Mouse (Mus musculus): Measurements from ENCODE around the gene Cmtm1. TPM values are rescaled to one million over a fixed set of nuclear protein-coding genes. Genes with fewer than 3 reads are reported as not detected.
"Not testable (repeated sequence)": the region's sequence is repeated elsewhere in the genome, so short reads cannot be mapped to it uniquely, and the experiment has no call there.

Gene Cmtm1
- polyA plus RNA-seq, 1 experiment: not detected

GRCm38 (mm10) chr8:104268937-104269440 lies 41.0 kb downstream of the Cmtm1 start:
- TF ChIP-seq GATA1 (IDR thresholded peaks at IDR 0.05; ENCODE audit: borderline replicate concordance, low read length) (no peak), FLI1 (IDR thresholded peaks at IDR 0.05; ENCODE audit: low read length) (no peak)
- Histone ChIP-seq H3K9me3 (peaks cover 12% of the 10 kb centered on the region), H3K4me3 (replicated peaks) (no peak overlapping the region), H3K27me3 (replicated peaks) (peaks cover 4% of the 10 kb centered on the region), H3K36me3 (replicated peaks; ENCODE audit: low read length) (peaks cover 8% of the 10 kb centered on the region), H3K4me1 (no peaks in the 10 kb centered on the region)

- H3K36me3 ChIP-seq (replicated peaks; ENCODE audit: low read length): peaks cover 15% of the 10 kb centered on the region
- H3K4me1 ChIP-seq: no peaks in the 10 kb centered on the region
- peaks cover 4% of the 10 kb centered on the region for H3K27me3 ChIP-seq (replicated peaks)
- H3K4me3 ChIP-seq (replicated peaks): peak overlapping the region; percentile 60
- peaks cover 10% of the 10 kb centered on the region; the same call in 1 of the 2 replicates for H3K9me3 ChIP-seq
- TF ChIP-seq GATA1 (IDR thresholded peaks at IDR 0.05; ENCODE audit: borderline replicate concordance, low read length) (no peak), FLI1 (IDR thresholded peaks at IDR 0.05; ENCODE audit: low read length) (no peak)
Measured at GRCm38 (mm10) chr8:104268368-104268767, 41.6 kb downstream of the Cmtm1 start.

GRCm38 (mm10) chr8:104264271-104264935 lies 45.5 kb downstream of the Cmtm1 start:
- not testable (repeated sequence) for H3K27me3 ChIP-seq (replicated peaks); H3K4me1 ChIP-seq; H3K9me3 ChIP-seq; H3K4me3 ChIP-seq (replicated peaks)
- H3K36me3 ChIP-seq (replicated peaks; ENCODE audit: low read length): peaks cover 33% of the 10 kb centered on the region

GRCm38 (mm10) chr8:104261802-104262201 lies 48.1 kb downstream of the Cmtm1 start:
- H3K9me3 ChIP-seq; H3K4me1 ChIP-seq; H3K4me3 ChIP-seq (replicated peaks); H3K27me3 ChIP-seq (replicated peaks): not testable (repeated sequence)
- H3K36me3 ChIP-seq (replicated peaks; ENCODE audit: low read length): peaks cover 55% of the 10 kb centered on the region

GRCm38 (mm10) chr8:104253016-104253415 lies 56.9 kb downstream of the Cmtm1 start:
- H3K36me3 ChIP-seq (replicated peaks; ENCODE audit: low read length): peaks cover 16% of the 10 kb centered on the region
- H3K4me1 ChIP-seq: peaks cover 33% of the 10 kb centered on the region
- no peak overlapping the region for H3K4me3 ChIP-seq (replicated peaks)
- TF ChIP-seq GATA1 (IDR thresholded peaks at IDR 0.05; ENCODE audit: borderline replicate concordance, low read length) (no peak), FLI1 (IDR thresholded peaks at IDR 0.05; ENCODE audit: low read length) (no peak)
- peaks cover under 1% of the 10 kb centered on the region; the same call in 1 of the 2 replicates for H3K9me3 ChIP-seq
- no peaks in the 10 kb centered on the region for H3K27me3 ChIP-seq (replicated peaks)

GRCm38 (mm10) chr8:104251461-104251860 lies 58.5 kb downstream of the Cmtm1 start:
- H3K4me1 ChIP-seq: peaks cover 49% of the 10 kb centered on the region
- H3K4me3 ChIP-seq (replicated peaks): peak overlapping the region; percentile 93
- no peaks in the 10 kb centered on the region for H3K9me3 ChIP-seq
- peaks cover 11% of the 10 kb centered on the region for H3K36me3 ChIP-seq (replicated peaks; ENCODE audit: low read length)
- H3K27me3 ChIP-seq (replicated peaks): no peaks in the 10 kb centered on the region
- TF ChIP-seq FLI1 (IDR thresholded peaks at IDR 0.05; ENCODE audit: low read length) (no peak), GATA1 (IDR thresholded peaks at IDR 0.05; ENCODE audit: borderline replicate concordance, low read length) (no peak)

- H3K4me1 ChIP-seq: peaks cover 55% of the 10 kb centered on the region
- H3K9me3 ChIP-seq: no peaks in the 10 kb centered on the region
- TF ChIP-seq FLI1 (IDR thresholded peaks at IDR 0.05; ENCODE audit: low read length): no peak
- no peak for TF ChIP-seq GATA1 (IDR thresholded peaks at IDR 0.05; ENCODE audit: borderline replicate concordance, low read length)
- peak within 1 kb of the TSS; percentile 93 for H3K4me3 ChIP-seq (replicated peaks)
- H3K27me3 ChIP-seq (replicated peaks): no peaks in the 10 kb centered on the region
- H3K36me3 ChIP-seq (replicated peaks; ENCODE audit: low read length): peaks cover 17% of the 10 kb centered on the region
Measured at GRCm38 (mm10) chr8:104250439-104251367, 59.2 kb downstream of the Cmtm1 start, which contains the start of gene Cklf. TSS of gene Cklf (plus strand) at chr8:104250861.

- no peak for TF ChIP-seq GATA1 (IDR thresholded peaks at IDR 0.05; ENCODE audit: borderline replicate concordance, low read length)
- TF ChIP-seq FLI1 (IDR thresholded peaks at IDR 0.05; ENCODE audit: low read length): no peak
Measured at GRCm38 (mm10) chr8:104249442-104249996, 60.4 kb downstream of the Cmtm1 start.

GRCm38 (mm10) chr8:104248276-104248675 lies 61.7 kb downstream of the Cmtm1 start, which contains the start of gene Tk2:
TSS of gene Tk2 (minus strand) at chr8:104248558.
- no peak for TF ChIP-seq GATA1 (IDR thresholded peaks at IDR 0.05; ENCODE audit: borderline replicate concordance, low read length)
- no peak for TF ChIP-seq FLI1 (IDR thresholded peaks at IDR 0.05; ENCODE audit: low read length)
- H3K4me1 ChIP-seq: peaks cover 55% of the 10 kb centered on the region
- no peaks in the 10 kb centered on the region for H3K9me3 ChIP-seq

More at GRCm38 (mm10) chr8:104249442-104249996, 60.4 kb downstream of the Cmtm1 start:
- Histone ChIP-seq H3K4me1 (peaks cover 55% of the 10 kb centered on the region), H3K9me3 (no peaks in the 10 kb centered on the region), H3K4me3 (replicated peaks) (no peak overlapping the region), H3K36me3 (replicated peaks; ENCODE audit: low read length) (peaks cover 24% of the 10 kb centered on the region), H3K27me3 (replicated peaks) (no peaks in the 10 kb centered on the region)

More at GRCm38 (mm10) chr8:104248276-104248675, 61.7 kb downstream of the Cmtm1 start, which contains the start of gene Tk2:
- H3K27me3 ChIP-seq (replicated peaks): no peaks in the 10 kb centered on the region
- peaks cover 31% of the 10 kb centered on the region for H3K36me3 ChIP-seq (replicated peaks; ENCODE audit: low read length)
- peak within 1 kb of the TSS; percentile 96 for H3K4me3 ChIP-seq (replicated peaks)
